Mouse (Mus musculus) testis, adult 2 months (tissue): ENCODE data around the gene Grik3.

Experiments
- CTCF ChIP-seq: fragments of 200-500 bp; IDR thresholded peaks from 2 replicates; pipeline ENCODE4 v1.5.1; 2012; ENCODE audit warnings: low read depth, mild to moderate bottlenecking, inconsistent platforms, low read length, moderate library complexity; ENCODE audit not compliant: control insufficient read depth, insufficient read depth, insufficient replicate concordance
- POLR2A ChIP-seq: fragments of 200-500 bp; IDR thresholded peaks from 2 replicates; pipeline ENCODE4 v1.6.1; 2012; ENCODE audit warnings: low read depth, mild to moderate bottlenecking, inconsistent platforms, low read length, moderate library complexity; ENCODE audit not compliant: control insufficient read depth

DNA sequence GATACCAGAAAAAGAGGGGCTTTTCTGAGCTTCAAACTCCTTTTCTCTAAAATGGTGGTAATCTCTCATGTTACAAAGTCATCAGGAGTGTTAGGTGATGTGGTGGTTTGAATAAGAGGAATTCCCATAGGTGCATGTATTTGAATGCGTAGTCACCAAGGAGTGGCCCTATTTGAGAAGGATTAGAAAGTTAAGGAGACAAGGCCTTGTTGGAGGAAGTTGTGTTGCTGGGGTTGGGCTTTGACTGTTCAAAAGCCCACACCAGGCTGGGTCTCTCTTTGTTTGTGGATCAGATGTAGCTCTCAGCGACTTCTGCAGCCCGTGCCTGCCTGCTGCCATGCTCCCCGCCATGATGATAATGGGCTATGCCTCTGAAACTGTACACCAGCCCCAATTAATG is 34.8 kb downstream of the Grik3 start:
- no peak for TF ChIP-seq CTCF
- TF ChIP-seq POLR2A = no peak
